In the genomic region with DNA sequence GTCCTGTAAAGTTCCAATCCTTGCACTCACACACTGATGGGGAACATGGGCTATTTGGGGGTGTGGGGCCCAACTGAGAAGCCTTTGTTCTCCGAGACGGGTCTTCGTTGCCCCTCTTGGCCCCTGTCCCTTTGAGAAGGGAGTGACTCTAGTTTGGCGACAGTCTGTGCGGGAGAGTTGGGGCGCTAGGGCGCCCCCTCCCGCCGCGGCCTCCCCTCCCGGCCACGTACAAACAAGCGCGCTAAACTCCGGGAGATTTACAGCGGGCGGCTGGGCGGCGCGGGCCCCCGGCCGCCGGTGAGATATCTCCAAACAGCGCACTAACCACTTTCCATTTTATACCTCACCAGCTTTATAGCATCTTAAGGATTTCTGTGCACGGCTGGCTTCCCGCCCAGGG, we compare ENCODE assay signal across 10 mouse cellular contexts.
A peak's percentile ranks its signal among the peaks of the same experiment; 100 is the strongest.
DNase-seq lines count a peak whose midpoint lies in the region; ATAC-seq lines count a peak whose summit lies in the region.
"Had no signal": no experiment of that assay in that cellular context is flagged by ENCODE, and none has a peak within 500 bp of the region (broad histone marks: within the 10 kb centered on the region; RNA-seq: fewer than 3 reads in every experiment).

No protein-coding gene starts in this region.

- no peak overlapping the region for H3K9ac ChIP-seq in heart, embryonic 16.5 days (ENCODE audit: low read length)
- no peak overlapping the region; the same call in 1 of the 2 replicates for H3K9ac ChIP-seq in hindbrain, embryonic 15.5 days
- H3K9ac ChIP-seq in midbrain, embryonic 16.5 days (ENCODE audit: low read depth, low read length) = peak overlapping the region; percentile 10; the same call in 1 of the 2 replicates

- peak overlapping the region; percentile 23 for H3K4me3 ChIP-seq in heart, embryonic 16.5 days (ENCODE audit: low read length)
- H3K4me3 ChIP-seq in hindbrain, embryonic 15.5 days = peak overlapping the region; percentile 28
- peak overlapping the region; percentile 24 for H3K4me3 ChIP-seq in midbrain, embryonic 16.5 days (ENCODE audit: low read depth, low read length)

- H3K27me3 ChIP-seq in heart, embryonic 16.5 days (ENCODE audit: control insufficient read depth, insufficient read depth, low read length) = peaks cover 59% of the 10 kb centered on the region
- H3K27me3 ChIP-seq in hindbrain, embryonic 15.5 days = 0 out of 2 replicates have a peak, but pooled peaks cover 3% of the 10 kb centered on the region
- peaks cover 25% of the 10 kb centered on the region for H3K27me3 ChIP-seq in midbrain, embryonic 16.5 days (ENCODE audit: control insufficient read depth, insufficient read depth, low read depth, low read length)

- ATAC-seq in heart, embryonic 16.5 days (replicated peaks; ENCODE audit: extremely low read depth, insufficient read depth, low FRiP score) = no peak
- ATAC-seq in hindbrain, embryonic 15.5 days (ENCODE audit: low FRiP score, low read depth) = no peak
- no peak for ATAC-seq in midbrain, embryonic 16.5 days
- ATAC-seq: CD4-positive, CD25-positive, alpha-beta regulatory T cell, adult 4 months had no signal

- H3K9me3 ChIP-seq in heart, embryonic 16.5 days (replicated peaks; ENCODE audit: control insufficient read depth, low read length) = no peaks in the 10 kb centered on the region
- no peaks in the 10 kb centered on the region for H3K9me3 ChIP-seq in hindbrain, embryonic 15.5 days
- no peaks in the 10 kb centered on the region for H3K9me3 ChIP-seq in midbrain, embryonic 16.5 days (replicated peaks; ENCODE audit: control insufficient read depth, low read length, poor library complexity, severe bottlenecking)

- no peak for DNase-seq in heart, postnatal 25 days (ENCODE audit: low spot score)
- DNase-seq in embryo, embryonic 9.5 days (ENCODE audit: extremely low spot score) = peak; percentile 37
- no peak for DNase-seq in layer of hippocampus, adult 11-12 months (ENCODE audit: low spot score)
- DNase-seq in ovary, postnatal 14 days (ENCODE audit: low spot score) = no peak
- DNase-seq in ovary, adult 18-20 months (ENCODE audit: low spot score) = no peak
- DNase-seq: right cerebral cortex, postnatal 4 days had no signal

- intact Hi-C loops in heart, postnatal 25 days (cut with DNase I) = no loop called here

- under 1% methylated on average over 26 of the region's 26 CpGs for WGBS in heart, embryonic 16.5 days
- under 1% methylated on average over 23 of the region's 26 CpGs for WGBS in hindbrain, embryonic 15.5 days
- WGBS in midbrain, embryonic 16.5 days = under 1% methylated on average over 23 of the region's 26 CpGs

- 0 out of 2 replicates have a peak, but pooled peaks cover 2% of the 10 kb centered on the region for H3K4me1 ChIP-seq in heart, embryonic 16.5 days (ENCODE audit: control insufficient read depth, insufficient read depth, low read length)
- peaks cover 12% of the 10 kb centered on the region for H3K4me1 ChIP-seq in hindbrain, embryonic 15.5 days (replicated peaks)
- peaks cover 5% of the 10 kb centered on the region; the same call in 1 of the 2 replicates for H3K4me1 ChIP-seq in midbrain, embryonic 16.5 days (ENCODE audit: control insufficient read depth, insufficient read depth, low read length)

- H3K4me2 ChIP-seq in heart, embryonic 16.5 days (ENCODE audit: low read depth, low read length) = peak overlapping the region; percentile 49; the same call in 1 of the 2 replicates
- H3K4me2 ChIP-seq in hindbrain, embryonic 15.5 days = peak overlapping the region; percentile 58
- peak overlapping the region; percentile 51 for H3K4me2 ChIP-seq in midbrain, embryonic 16.5 days (ENCODE audit: low read length)

- no peak overlapping the region for H3K27ac ChIP-seq in heart, embryonic 16.5 days (ENCODE audit: low read length)
- peak overlapping the region; percentile 36; the same call in 1 of the 2 replicates for H3K27ac ChIP-seq in hindbrain, embryonic 15.5 days (replicated peaks)
- H3K27ac ChIP-seq in midbrain, embryonic 16.5 days (ENCODE audit: low read length) = no peak overlapping the region

- H3K36me3 ChIP-seq in heart, embryonic 16.5 days (ENCODE audit: control insufficient read depth, insufficient read depth) = no peaks in the 10 kb centered on the region
- no peaks in the 10 kb centered on the region for H3K36me3 ChIP-seq in hindbrain, embryonic 15.5 days
- no peaks in the 10 kb centered on the region for H3K36me3 ChIP-seq in midbrain, embryonic 16.5 days (ENCODE audit: control insufficient read depth, insufficient read depth, low read length)
